Mouse (Mus musculus) CH12.LX (cell line): ENCODE data around the gene D630036H23Rik. TPM values are rescaled to one million over a fixed set of nuclear protein-coding genes. Genes with fewer than 3 reads are reported as not detected.

Experiments used
- DNase-seq: peaks from one replicate; pipeline ENCODE4 v3.0.0-alpha.2; 2013; ENCODE audit errors: extremely low read depth
- H3K27ac ChIP-seq: 2 replicates; pipeline ENCODE4 v1.5.1; 2012; ENCODE audit warnings: low read depth, mild to moderate bottlenecking, control low read depth, moderate library complexity; ENCODE audit not compliant: insufficient read depth
- H3K27me3 ChIP-seq: replicated peaks from 2 replicates; pipeline ENCODE3; 2012; ENCODE audit warnings: inconsistent platforms
- H3K36me3 ChIP-seq, 2 experiments: replicated peaks in 1 of 2; 2 replicates each; pipeline versions ENCODE3 to v1.6.1; 2012; ENCODE audit warnings: inconsistent platforms in 1 of 2, low read length in 1 of 2, mild to moderate bottlenecking in 1 of 2, mixed read lengths in 1 of 2, moderate library complexity in 1 of 2; ENCODE audit not compliant: control insufficient read depth in 1 of 2, insufficient read depth in 1 of 2
- H3K4me1 ChIP-seq, 2 experiments: 2 replicates each; pipeline ENCODE4 v1.6.1; 2012; ENCODE audit warnings: inconsistent platforms in 1 of 2, moderate library complexity in 1 of 2; ENCODE audit not compliant: insufficient read depth in 2 of 2, control insufficient read depth in 1 of 2
- H3K4me2 ChIP-seq: 2 replicates; pipeline ENCODE4 v1.6.1; 2012; ENCODE audit warnings: low read depth, mild to moderate bottlenecking, control low read depth; ENCODE audit not compliant: poor library complexity, insufficient read depth, severe bottlenecking
- H3K4me3 ChIP-seq, 3 experiments: fragments of 150-350 bp in 1 of 3; sonication (generic) in 1 of 3; replicated peaks in 1 of 3; 2 replicates each; pipeline versions ENCODE3 to v1.5.1; 2011 to 2012; ENCODE audit warnings: low read depth in 2 of 3, low read length in 2 of 3, mild to moderate bottlenecking in 2 of 3, moderate library complexity in 2 of 3, control low read depth in 1 of 3, improper control_type of control experiment in 1 of 3, inconsistent platforms in 1 of 3, mixed read lengths in 1 of 3; ENCODE audit not compliant: poor library complexity in 1 of 3
- H3K79me2 ChIP-seq: replicated peaks from 2 replicates; pipeline ENCODE4 v1.6.1; 2012; ENCODE audit warnings: mild to moderate bottlenecking, moderate library complexity; ENCODE audit not compliant: control insufficient read depth, poor library complexity, insufficient read depth, severe bottlenecking; ENCODE audit errors: extremely low read depth
- H3K9ac ChIP-seq: 2 replicates; pipeline ENCODE4 v1.6.1; 2012; ENCODE audit warnings: low read depth, mild to moderate bottlenecking, control low read depth, moderate library complexity; ENCODE audit not compliant: insufficient read depth
- H3K9me3 ChIP-seq: replicated peaks from 2 replicates; pipeline ENCODE3; 2012; ENCODE audit warnings: low read length, inconsistent platforms, mixed read lengths
- BHLHE40 ChIP-seq: IDR thresholded peaks from 2 replicates; pipeline ENCODE4 v1.6.1; 2011; ENCODE audit warnings: mild to moderate bottlenecking, low read depth, low read length, improper control_type of control experiment
- CHD1 ChIP-seq: IDR thresholded peaks from 2 replicates; pipeline ENCODE4 v1.6.1; 2012; ENCODE audit warnings: low read depth, low read length, improper control_type of control experiment, inconsistent platforms
- GABPA ChIP-seq: IDR thresholded peaks from 2 replicates; pipeline ENCODE4 v1.6.1; 2012; ENCODE audit warnings: low read depth, low read length, improper control_type of control experiment, inconsistent platforms; ENCODE audit not compliant: insufficient replicate concordance
- IRF4 ChIP-seq: IDR thresholded peaks from 2 replicates; pipeline ENCODE4 v1.6.1; 2014; ENCODE audit warnings: low read depth, mild to moderate bottlenecking, inconsistent platforms, low read length, improper control_type of control experiment
- JUN ChIP-seq: IDR thresholded peaks from 2 replicates; pipeline ENCODE4 v1.6.1; 2011; ENCODE audit warnings: low read depth, mild to moderate bottlenecking, low read length, improper control_type of control experiment, moderate library complexity; ENCODE audit not compliant: insufficient read depth
- MAX ChIP-seq: IDR thresholded peaks from 2 replicates; pipeline ENCODE4 v1.6.1; 2011; ENCODE audit warnings: low read length, improper control_type of control experiment
- MXI1 ChIP-seq: IDR thresholded peaks from 2 replicates; pipeline ENCODE4 v1.6.1; 2011; ENCODE audit warnings: mild to moderate bottlenecking, low read depth, low read length, improper control_type of control experiment
- MYC ChIP-seq: IDR thresholded peaks from 2 replicates; pipeline ENCODE4 v1.6.1; 2011; ENCODE audit warnings: low read depth, mild to moderate bottlenecking, improper control_type of control experiment, low read length
- NRF1 ChIP-seq: IDR thresholded peaks from 2 replicates; pipeline ENCODE4 v1.6.1; 2014; ENCODE audit warnings: low read depth, mild to moderate bottlenecking, inconsistent platforms, low read length, improper control_type of control experiment, moderate library complexity
- POLR2A ChIP-seq: IDR thresholded peaks from 2 replicates; pipeline ENCODE4 v1.6.1; 2011; ENCODE audit warnings: low read depth, mild to moderate bottlenecking, improper control_type of control experiment, low read length
- RAD21 ChIP-seq: IDR thresholded peaks from 2 replicates; pipeline ENCODE4 v1.6.1; 2011; ENCODE audit warnings: low read depth, mild to moderate bottlenecking, low read length, improper control_type of control experiment, moderate library complexity
- SMC3 ChIP-seq: IDR thresholded peaks from 2 replicates; pipeline ENCODE4 v1.6.1; 2011; ENCODE audit warnings: low read depth, low read length, improper control_type of control experiment
- TBP ChIP-seq: conservative IDR thresholded peaks from 2 replicates; pipeline ENCODE4 v1.6.1; 2011; ENCODE audit warnings: low read depth, low read length, improper control_type of control experiment
- USF2 ChIP-seq: conservative IDR thresholded peaks from 2 replicates; pipeline ENCODE4 v1.6.1; 2011; ENCODE audit warnings: low read depth, low read length, improper control_type of control experiment
- ZKSCAN1 ChIP-seq: IDR thresholded peaks from 2 replicates; pipeline ENCODE4 v1.6.1; 2012; ENCODE audit warnings: low read depth, inconsistent platforms, low read length, improper control_type of control experiment, borderline replicate concordance
- ZNF384 ChIP-seq: IDR thresholded peaks from 2 replicates; pipeline ENCODE4 v1.6.1; 2012; ENCODE audit warnings: low read depth, low read length, improper control_type of control experiment, inconsistent platforms
- dilution Hi-C: fragments of 300-500 bp; cut with MboI; formaldehyde crosslinking; loops from 2 replicates; pipeline ENCODE4 v1.14.3; 2020; ENCODE audit warnings: low sequenced_read_pairs; ENCODE audit not compliant: extremely low pct_unique_long_range_greater_than_20kb, extremely low pct_ligation_motif_present
- in situ Hi-C: fragments of 300-500 bp; cut with MboI; formaldehyde crosslinking; loops from 3 replicates; pipeline ENCODE4 v1.14.3; 2019; ENCODE audit warnings: low sequenced_read_pairs, low pct_ligation_motif_present, low pct_unique_long_range_greater_than_20kb, mixed read lengths
- polyA plus RNA-seq: library from polyadenylated mRNA; unstranded; fragments of >175 nt; gene quantifications from 2 replicates; pipeline ENCODE4 v1.2.1, GENCODE M21; 2012; ENCODE audit warnings: low read depth; ENCODE audit not compliant: insufficient read length
- total RNA-seq, 2 experiments: library from RNA; depleted of rRNA; stranded (reverse); fragments of 300-350 nt in 1 of 2; fragments of >200 nt in 1 of 2; gene quantifications; 2 replicates each; pipeline ENCODE4 v1.2.3; 2012 to 2014

D630036H23Rik gene
- total and polyA plus RNA-seq, 3 experiments: 0.25 TPM; not detected in 2

DNA sequence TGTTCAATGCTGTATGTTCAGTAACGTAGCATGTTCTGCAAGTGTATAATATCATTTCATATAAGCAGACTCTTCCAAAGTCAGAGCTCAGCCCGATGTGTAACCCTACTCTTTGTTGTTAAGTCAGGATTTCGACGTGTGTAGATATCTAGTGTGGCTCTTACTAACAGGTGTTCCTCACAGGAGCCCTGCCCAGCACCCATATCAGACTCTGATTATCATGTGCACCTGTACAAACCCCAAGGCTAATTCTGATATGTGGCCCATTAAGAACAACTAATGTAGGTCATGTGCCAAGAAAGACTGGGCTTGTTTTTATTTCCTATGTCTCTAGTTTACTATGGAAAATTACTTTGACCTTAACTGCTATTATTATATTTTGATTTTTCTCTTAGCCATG is 18.0 kb downstream of the D630036H23Rik start:
- Histone ChIP-seq H3K4me2 (no peak overlapping the region), H3K79me2 (no peaks in the 10 kb centered on the region), H3K9me3 (no peaks in the 10 kb centered on the region), H3K27me3 (no peaks in the 10 kb centered on the region), H3K4me1 (peaks cover 0 to 3% of the 10 kb centered on the region in 2 experiments; a peak in 1 of 4 replicates), H3K36me3 (no peaks in the 10 kb centered on the region), H3K27ac (no peak overlapping the region), H3K9ac (no peak overlapping the region), H3K4me3 (no peak overlapping the region)
- no peak for TF ChIP-seq TBP
- dilution Hi-C loops (no loop called here), in situ Hi-C loops (no loop called here)
- DNase-seq: no peak

- no peaks in the 10 kb centered on the region for H3K36me3 ChIP-seq
- H3K9ac ChIP-seq: no peak overlapping the region
- TF ChIP-seq RAD21 (no peak), ZKSCAN1 (no peak), NRF1 (no peak), MYC (no peak), MXI1 (no peak), USF2 (no peak), IRF4 (no peak), SMC3 (no peak), ZNF384 (no peak), BHLHE40 (no peak), JUN (no peak)
- dilution Hi-C loops: no loop called here
- no peak for DNase-seq
- no peaks in the 10 kb centered on the region for H3K79me2 ChIP-seq
- no peak overlapping the region for H3K27ac ChIP-seq
- no peaks in the 10 kb centered on the region for H3K9me3 ChIP-seq
- no peak overlapping the region for H3K4me2 ChIP-seq
- peaks cover 0 to 3% of the 10 kb centered on the region in 2 experiments; a peak in 1 of 4 replicates for H3K4me1 ChIP-seq
- no peak overlapping the region for H3K4me3 ChIP-seq
- in situ Hi-C loops: no loop called here
- no peaks in the 10 kb centered on the region for H3K27me3 ChIP-seq
These were observed 21.3 kb downstream of the D630036H23Rik start for GRCm38 (mm10) chr12:36360693-36361092.

- no peak for DNase-seq
- no peaks in the 10 kb centered on the region for H3K9me3 ChIP-seq
These were observed 21.9 kb downstream of the D630036H23Rik start for GRCm38 (mm10) chr12:36360064-36360463.

More at GRCm38 (mm10) chr12:36360064-36360463, 21.9 kb downstream of the D630036H23Rik start:
- no peaks in the 10 kb centered on the region for H3K36me3 ChIP-seq
- in situ Hi-C loops (no loop called here), dilution Hi-C loops (no loop called here)
- no peak for TF ChIP-seq MAX
- no peak for TF ChIP-seq GABPA
- no peak for TF ChIP-seq ZKSCAN1
- no peak for TF ChIP-seq CHD1
- TF ChIP-seq SMC3: no peak
- no peak for TF ChIP-seq POLR2A
- H3K27me3 ChIP-seq: no peaks in the 10 kb centered on the region
- no peak overlapping the region for H3K9ac ChIP-seq
- H3K79me2 ChIP-seq: no peaks in the 10 kb centered on the region
- peaks cover 0 to 3% of the 10 kb centered on the region in 2 experiments; a peak in 1 of 4 replicates for H3K4me1 ChIP-seq
- no peak overlapping the region for H3K4me3 ChIP-seq
- H3K27ac ChIP-seq: no peak overlapping the region
- no peak overlapping the region for H3K4me2 ChIP-seq
